8 mouse cellular contexts compared by ENCODE assay signal in the genomic region with DNA sequence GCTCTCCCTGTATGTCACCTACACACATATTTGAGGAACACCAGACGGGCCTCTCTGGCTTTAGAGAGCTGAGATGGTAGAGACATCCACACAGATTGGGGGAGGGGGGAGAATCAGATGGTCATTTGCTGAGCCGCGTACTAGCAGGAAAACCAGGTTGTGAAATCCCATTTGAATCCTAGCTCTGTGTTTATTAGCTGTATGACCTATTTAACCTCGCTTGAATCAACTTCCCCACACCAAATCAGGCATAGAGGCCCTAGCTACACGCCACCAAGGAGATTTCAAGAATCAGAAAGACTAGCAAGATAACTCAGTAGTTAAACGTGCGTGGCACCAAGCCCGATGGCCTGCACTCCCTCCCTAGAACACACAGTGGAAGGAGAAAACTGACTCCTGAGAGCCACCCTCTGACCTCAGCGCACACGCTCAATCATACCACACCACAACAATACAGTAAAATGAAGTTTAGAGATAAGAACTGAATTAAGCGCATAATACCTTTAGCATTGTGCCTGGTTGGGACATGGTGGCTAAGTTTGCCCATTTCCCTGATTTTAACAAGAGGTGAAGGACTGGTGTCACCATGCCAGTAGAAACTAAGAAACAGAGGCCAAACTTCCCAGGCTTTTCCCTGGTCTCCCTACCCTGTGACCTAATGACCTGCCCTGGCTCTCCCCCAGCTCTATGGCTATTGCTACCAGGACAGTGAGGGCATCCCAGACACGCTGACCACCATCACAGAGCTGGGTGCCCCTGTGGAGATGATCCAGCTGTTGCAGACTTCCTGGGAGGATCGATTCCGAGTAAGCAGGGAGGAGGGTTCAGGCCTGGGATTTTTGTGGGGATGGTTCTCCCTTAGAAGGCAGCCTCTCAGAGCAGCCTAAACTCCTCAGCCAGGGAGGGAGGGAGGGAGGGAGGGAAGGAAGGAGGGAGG. TPM values are rescaled to one million over a fixed set of nuclear protein-coding genes. Genes with fewer than 3 reads are reported as not detected.
DNase-seq lines count a peak whose midpoint lies in the region; ATAC-seq and TF ChIP-seq lines count a peak whose summit lies in the region.

No protein-coding gene starts in this region.

- H3K4me1 ChIP-seq in hindbrain, embryonic 10.5 days (replicated peaks) = peaks cover 88% of the 10 kb centered on the region
- peaks cover 19% of the 10 kb centered on the region for H3K4me1 ChIP-seq in hindbrain, postnatal 0 days (ENCODE audit: insufficient read depth, low read length)
- peaks cover 59% of the 10 kb centered on the region for H3K4me1 ChIP-seq in kidney, postnatal 0 days (replicated peaks; ENCODE audit: insufficient read depth, low read length)

- no peaks in the 10 kb centered on the region for H3K9me3 ChIP-seq in hindbrain, embryonic 10.5 days
- H3K9me3 ChIP-seq in hindbrain, postnatal 0 days (ENCODE audit: low read length) = no peaks in the 10 kb centered on the region
- no peaks in the 10 kb centered on the region for H3K9me3 ChIP-seq in kidney, postnatal 0 days (replicated peaks; ENCODE audit: low read length)

- H3K9ac ChIP-seq in hindbrain, postnatal 0 days (replicated peaks; ENCODE audit: low read length) = no peak overlapping the region
- H3K9ac ChIP-seq in kidney, postnatal 0 days (ENCODE audit: low read depth, low read length) = peak overlapping the region; percentile 98

- H3K27me3 ChIP-seq in hindbrain, embryonic 10.5 days (ENCODE audit: insufficient read depth, poor library complexity, severe bottlenecking) = peaks cover 60% of the 10 kb centered on the region
- no peaks in the 10 kb centered on the region for H3K27me3 ChIP-seq in hindbrain, postnatal 0 days (ENCODE audit: insufficient read depth, low read length)
- no peaks in the 10 kb centered on the region for H3K27me3 ChIP-seq in kidney, postnatal 0 days (ENCODE audit: insufficient read depth, low read length)

- ATAC-seq in hindbrain, postnatal 0 days = no peak
- no peak for ATAC-seq in kidney, postnatal 0 days (replicated peaks; ENCODE audit: low FRiP score, low read depth)
- no peak for ATAC-seq in activated CD4-positive, CD25-positive, alpha-beta regulatory T cell, adult 4 months

- H3K4me3 ChIP-seq in hindbrain, embryonic 10.5 days = peak overlapping the region; percentile 80
- H3K4me3 ChIP-seq in hindbrain, postnatal 0 days (ENCODE audit: low read length) = no peak overlapping the region
- H3K4me3 ChIP-seq in kidney, postnatal 0 days (replicated peaks; ENCODE audit: low read depth, low read length) = peak overlapping the region; percentile 93; the same call in 1 of the 2 replicates

- no peak for TF ChIP-seq CTCF in hindbrain, postnatal 0 days (IDR thresholded peaks at IDR 0.05; ENCODE audit: low read depth)
- no peak for TF ChIP-seq CTCF in kidney, postnatal 0 days (IDR thresholded peaks at IDR 0.05; ENCODE audit: low read depth)

- H3K36me3 ChIP-seq in hindbrain, embryonic 10.5 days = peaks cover 40% of the 10 kb centered on the region
- peaks cover 14% of the 10 kb centered on the region; the same call in 1 of the 2 replicates for H3K36me3 ChIP-seq in hindbrain, postnatal 0 days (ENCODE audit: insufficient read depth, low read length)
- H3K36me3 ChIP-seq in kidney, postnatal 0 days (ENCODE audit: insufficient read depth, low read length) = peaks cover 14% of the 10 kb centered on the region

- peak overlapping the region; percentile 97; the same call in 1 of the 2 replicates for H3K27ac ChIP-seq in hindbrain, embryonic 10.5 days
- H3K27ac ChIP-seq in hindbrain, postnatal 0 days = no peak overlapping the region
- peak overlapping the region; percentile 43 for H3K27ac ChIP-seq in kidney, postnatal 0 days

- no peak overlapping the region for H3K4me2 ChIP-seq in hindbrain, postnatal 0 days (ENCODE audit: low read depth, low read length)
- H3K4me2 ChIP-seq in kidney, postnatal 0 days (ENCODE audit: low read length) = peak overlapping the region; percentile 97

- DNase-seq in hindbrain, embryonic 10.5 days (ENCODE audit: low spot score) = no peak
- DNase-seq in hindbrain, postnatal 0 days (ENCODE audit: low spot score) = no peak
- DNase-seq in heart, adult 9 months (ENCODE audit: low spot score in 2 of 2) = peak; percentile 60 to 64
- peak; percentile 69 for DNase-seq in kidney, postnatal 0 days (ENCODE audit: low spot score)
- DNase-seq in neural tube, embryonic 10.5 days (ENCODE audit: extremely low spot score, low spot score) = peak; percentile 26
- DNase-seq in thymus, postnatal 4 days = no peak
- no peak for DNase-seq in spleen, adult 12 weeks (ENCODE audit: low spot score)

- WGBS in hindbrain, embryonic 10.5 days = 61% methylated on average over 14 of the region's 14 CpGs
- 64% methylated on average over 14 of the region's 14 CpGs for WGBS in hindbrain, postnatal 0 days
- 39% methylated on average over 14 of the region's 14 CpGs for WGBS in kidney, postnatal 0 days

RNA-seq across cellular contexts. Expression of a gene that starts 4.5 kb away (rescaled TPM):
- 9.1 and 11.4 TPM in 2 replicates for polyA plus RNA-seq in hindbrain, embryonic 10.5 days (2016; fragmentation: Nextera tagmentation; extraction: Ambion mirVana)
- total RNA-seq in hindbrain, postnatal 0 days (2014; rRNA removed) = 61.0 and 65.5 TPM in 2 replicates
- 3.3 and 3.8 TPM in 2 replicates for polyA plus RNA-seq in hindbrain, postnatal 0 days (2015; fragmentation: Nextera tagmentation; extraction: Ambion mirVana)
- polyA plus RNA-seq in kidney, postnatal 0 days (2015; fragmentation: Nextera tagmentation; extraction: Ambion mirVana) = 28.5 and 29.1 TPM in 2 replicates
- polyA plus RNA-seq in activated CD4-positive, CD25-positive, alpha-beta regulatory T cell, adult 4 months (2017; shearing (Covaris generic)) = under 1 TPM in 1 of 2 experiments, not detected in 1; 0.22 TPM

Comparison
In these comparisons a context has a peak if more than half of its experiments do, and no peak if none do; other contexts are left out.
1. DNase-seq: peak in heart, adult 9 months (2 of 2), kidney, postnatal 0 days (single experiment) and neural tube, embryonic 10.5 days (single experiment); none in hindbrain, embryonic 10.5 days (single experiment), hindbrain, postnatal 0 days (single experiment), thymus, postnatal 4 days (single experiment) and spleen, adult 12 weeks (single experiment).